Mouse (Mus musculus) thymus, adult 2 months (tissue): ENCODE results near the gene Pabpn1l. TPM values are rescaled to one million over a fixed set of nuclear protein-coding genes. Genes with fewer than 3 reads are reported as not detected.

Experiments used
- DNase-seq: peaks from one replicate; pipeline ENCODE4 v3.0.0; 2021
- H3K27ac ChIP-seq: fragments of 200-500 bp; 2 replicates; pipeline ENCODE4 v1.5.1; 2012; ENCODE audit warnings: low read length, control low read depth; ENCODE audit not compliant: control insufficient read depth, insufficient read depth
- H3K27me3 ChIP-seq: fragments of 200-500 bp; 2 replicates; pipeline ENCODE4 v1.6.1; 2012; ENCODE audit warnings: mild to moderate bottlenecking, low read length, moderate library complexity, mixed read lengths; ENCODE audit not compliant: control insufficient read depth, insufficient read depth
- H3K36me3 ChIP-seq: fragments of 200-500 bp; 2 replicates; pipeline ENCODE4 v1.6.1; 2012; ENCODE audit warnings: mild to moderate bottlenecking, low read length, moderate library complexity; ENCODE audit not compliant: control insufficient read depth, insufficient read depth
- H3K4me1 ChIP-seq: fragments of 200-500 bp; replicated peaks from 2 replicates; pipeline ENCODE4 v1.6.1; 2012; ENCODE audit warnings: low read length; ENCODE audit not compliant: control insufficient read depth, insufficient read depth
- H3K4me3 ChIP-seq: fragments of 200-500 bp; 2 replicates; pipeline ENCODE4 v1.5.1; 2012; ENCODE audit warnings: mild to moderate bottlenecking, low read length, control low read depth, moderate library complexity; ENCODE audit not compliant: control insufficient read depth, insufficient read depth
- CTCF ChIP-seq: fragments of 200-500 bp; IDR thresholded peaks from 2 replicates; pipeline ENCODE4 v1.5.1; 2012; ENCODE audit warnings: mild to moderate bottlenecking, control low read depth, low read length, moderate library complexity, borderline replicate concordance; ENCODE audit not compliant: control insufficient read depth, poor library complexity, insufficient read depth; ENCODE audit errors: extremely low read depth
- POLR2A ChIP-seq: fragments of 200-500 bp; IDR thresholded peaks from 2 replicates; pipeline ENCODE4 v1.6.1; 2012; ENCODE audit warnings: mild to moderate bottlenecking, low read length, control low read depth, moderate library complexity; ENCODE audit not compliant: control insufficient read depth, poor library complexity, insufficient read depth; ENCODE audit errors: extremely low read depth
- WGBS: fragments of 180-500 bp; shearing (Covaris S2); methylation state at CpG from one replicate; pipeline ENCODE4 v1.1.7; 2018; 5-methylcytosine and 5-hydroxymethylcytosine counted together
- polyA plus RNA-seq: library from polyadenylated mRNA; depleted of rRNA; stranded (reverse); fragments of >200 nt; gene quantifications from 2 replicates; pipeline ENCODE4 v1.2.3, GENCODE M21; 2012

Pabpn1l gene
- polyA plus RNA-seq, 1 experiment, result 0.20 TPM

DNA sequence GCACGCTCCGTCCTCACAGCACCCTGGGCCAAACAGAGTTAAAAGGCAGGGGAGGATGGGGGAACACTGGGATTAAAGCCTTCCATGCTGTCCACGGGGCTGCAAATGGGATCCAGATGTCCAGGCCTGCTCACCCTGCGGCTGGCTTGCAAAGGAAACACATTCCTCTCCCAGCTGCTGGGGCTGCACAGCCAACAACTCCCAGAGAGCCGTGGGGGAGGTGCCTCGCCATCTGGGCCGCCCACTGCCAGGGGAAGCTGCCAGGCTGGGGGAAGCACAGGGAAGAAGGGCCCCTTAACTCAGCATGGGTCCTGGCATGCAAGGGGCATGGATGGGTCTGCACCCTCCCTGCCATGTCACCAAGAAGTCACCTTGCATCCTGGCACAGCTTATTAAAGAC lies 38.6 kb upstream of the Pabpn1l start:
- Histone ChIP-seq H3K36me3 (peaks cover 5% of the 10 kb centered on the region; the same call in 1 of the 2 replicates), H3K4me1 (peaks cover 32% of the 10 kb centered on the region), H3K27ac (no peak overlapping the region), H3K27me3 (no peaks in the 10 kb centered on the region), H3K4me3 (no peak overlapping the region)
- WGBS, result 58% methylated on average over 7 of the region's 7 CpGs
- no peak for TF ChIP-seq CTCF
- no peak for TF ChIP-seq POLR2A
- DNase-seq, result no peak

- Histone ChIP-seq H3K27me3 (no peaks in the 10 kb centered on the region), H3K4me3 (no peak overlapping the region), H3K27ac (no peak overlapping the region), H3K36me3 (peaks cover 5% of the 10 kb centered on the region; the same call in 1 of the 2 replicates), H3K4me1 (peaks cover 22% of the 10 kb centered on the region)
- peak; percentile 76; the same call in 1 of the 2 replicates for TF ChIP-seq CTCF
- no peak for TF ChIP-seq POLR2A
- 88% methylated on average over 2 of the region's 2 CpGs for WGBS
- DNase-seq, result no peak
Observed at GRCm38 (mm10) chr8:122660022-122660421, 37.5 kb upstream of the Pabpn1l start.

DNA sequence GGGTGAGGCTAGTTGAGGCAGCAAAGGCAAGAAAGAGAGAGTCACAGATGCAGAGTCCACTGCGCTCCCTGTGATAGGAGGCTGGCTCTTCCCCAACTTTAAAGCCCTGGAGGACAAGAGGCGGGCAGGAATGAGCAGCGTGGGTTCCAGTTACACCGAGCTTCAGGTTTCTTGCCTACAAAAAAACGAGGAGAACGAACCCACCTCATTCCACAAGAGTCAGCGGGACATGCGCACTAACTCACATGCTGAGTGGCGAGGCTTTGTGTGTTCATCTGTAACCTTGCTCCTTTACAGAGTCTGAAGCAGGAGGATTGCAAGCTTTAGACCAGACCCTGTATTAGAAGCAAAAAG lies 36.2 kb upstream of the Pabpn1l start:
- TF ChIP-seq CTCF, result no peak
- peaks cover 10% of the 10 kb centered on the region; the same call in 1 of the 2 replicates for H3K4me1 ChIP-seq
- no peak overlapping the region for H3K4me3 ChIP-seq
- 92% methylated on average over 9 of the region's 9 CpGs for WGBS
- H3K27ac ChIP-seq, result no peak overlapping the region
- no peaks in the 10 kb centered on the region for H3K27me3 ChIP-seq
- DNase-seq, result no peak
- peaks cover 5% of the 10 kb centered on the region; the same call in 1 of the 2 replicates for H3K36me3 ChIP-seq

- H3K36me3 ChIP-seq, result peaks cover 5% of the 10 kb centered on the region; the same call in 1 of the 2 replicates
- peaks cover 5% of the 10 kb centered on the region; the same call in 1 of the 2 replicates for H3K4me1 ChIP-seq
- TF ChIP-seq POLR2A (no peak), CTCF (no peak)
- H3K4me3 ChIP-seq, result no peak overlapping the region
- 92% methylated on average over 10 of the region's 10 CpGs for WGBS
- no peak overlapping the region for H3K27ac ChIP-seq
- DNase-seq, result no peak
- no peaks in the 10 kb centered on the region for H3K27me3 ChIP-seq
Observed at GRCm38 (mm10) chr8:122658149-122658806, 35.7 kb upstream of the Pabpn1l start.

- WGBS, result 94% methylated on average over 13 of the region's 13 CpGs
- TF ChIP-seq CTCF (no peak), POLR2A (no peak)
- no peak for DNase-seq
- H3K4me3 ChIP-seq, result no peak overlapping the region
- no peaks in the 10 kb centered on the region for H3K27me3 ChIP-seq
- H3K4me1 ChIP-seq, result 0 out of 2 replicates have a peak, but pooled peaks cover 1% of the 10 kb centered on the region
- peaks cover 5% of the 10 kb centered on the region; the same call in 1 of the 2 replicates for H3K36me3 ChIP-seq
- H3K27ac ChIP-seq, result no peak overlapping the region
Observed at GRCm38 (mm10) chr8:122656056-122656999, 33.8 kb upstream of the Pabpn1l start.

GRCm38 (mm10) chr8:122654768-122655167 lies 32.2 kb upstream of the Pabpn1l start:
- DNase-seq, result no peak
- H3K36me3 ChIP-seq, result peaks cover 9% of the 10 kb centered on the region; the same call in 1 of the 2 replicates

More at GRCm38 (mm10) chr8:122654768-122655167, 32.2 kb upstream of the Pabpn1l start:
- WGBS, result 98% methylated on average over 7 of the region's 7 CpGs
- no peak overlapping the region for H3K4me3 ChIP-seq
- H3K27me3 ChIP-seq, result no peaks in the 10 kb centered on the region
- H3K27ac ChIP-seq, result no peak overlapping the region
- TF ChIP-seq CTCF (no peak), POLR2A (no peak)
- H3K4me1 ChIP-seq, result no peaks in the 10 kb centered on the region
